Mouse (Mus musculus): ENCODE measurements around the gene Cacna2d1.

- TF ChIP-seq CTCF (IDR thresholded peaks at IDR 0.05; ENCODE audit: low read depth) (no peak), EP300 (IDR thresholded peaks at IDR 0.05; ENCODE audit: low read depth) (no peak)
These were observed 68.1 kb downstream of the Cacna2d1 start for GRCm38 (mm10) chr5:16002431-16003063.
